ENCODE assay signal across 23 mouse cellular contexts in genomic region chr11:29815670-29816069, GRCm38 (mm10). TPM values are rescaled to one million over a fixed set of nuclear protein-coding genes. Genes with fewer than 3 reads are reported as not detected.
DNase-seq lines count a peak whose midpoint lies in the region; ATAC-seq and TF ChIP-seq lines count a peak whose summit lies in the region.
"Had no signal": no experiment of that assay in that cellular context is flagged by ENCODE, and none has a peak within 500 bp of the region (broad histone marks: within the 10 kb centered on the region; RNA-seq: fewer than 3 reads in every experiment).

No protein-coding gene starts in this region.

- H3K4me1 ChIP-seq in erythroblast, embryonic 14.5 days (ENCODE audit: control insufficient read depth) = peaks cover 65% of the 10 kb centered on the region
- peaks cover 17% of the 10 kb centered on the region for H3K4me1 ChIP-seq in heart, embryonic 12.5 days (replicated peaks)
- peaks cover 13 to 18% of the 10 kb centered on the region in 2 experiments for H3K4me1 ChIP-seq in MEL (ENCODE audit: control insufficient read depth in 1 of 2, insufficient read depth in 2 of 2, low read length in 2 of 2)
- peaks cover 24 to 26% of the 10 kb centered on the region in 2 experiments for H3K4me1 ChIP-seq in liver, embryonic 14.5 days (replicated peaks; ENCODE audit: control insufficient read depth in 2 of 2, insufficient read depth in 2 of 2, low read length in 1 of 2)
- H3K4me1 ChIP-seq: embryonic facial prominence, embryonic 12.5 days; forebrain, embryonic 13.5 days; hindbrain, embryonic 15.5 days had no signal

- no peak for TF ChIP-seq RAD21 in MEL (IDR thresholded peaks at IDR 0.05; ENCODE audit: low read depth, low read length)

- H3K27ac ChIP-seq in heart, embryonic 12.5 days (ENCODE audit: poor library complexity, severe bottlenecking) = peak overlapping the region; percentile 75
- H3K27ac ChIP-seq in MEL (ENCODE audit: control insufficient read depth, low read depth, low read length) = peak overlapping the region; percentile 49
- H3K27ac ChIP-seq in liver, embryonic 14.5 days = peak overlapping the region; percentile 99
- H3K27ac ChIP-seq: embryonic facial prominence, embryonic 12.5 days; forebrain, embryonic 13.5 days; hindbrain, embryonic 15.5 days had no signal

- no peak for TF ChIP-seq EP300 in MEL (IDR thresholded peaks at IDR 0.05; ENCODE audit: low read depth in 1 of 2, low read length in 2 of 2)
- TF ChIP-seq EP300 in liver, embryonic 14.5 days (IDR thresholded peaks at IDR 0.05; ENCODE audit: low read depth) = no peak

- H3K4me2 ChIP-seq in heart, embryonic 12.5 days = no peak overlapping the region
- peak overlapping the region; percentile 54 for H3K4me2 ChIP-seq in liver, embryonic 14.5 days (ENCODE audit: low read depth)
- H3K4me2 ChIP-seq: embryonic facial prominence, embryonic 12.5 days; forebrain, embryonic 13.5 days; hindbrain, embryonic 15.5 days had no signal

- intact Hi-C loops in heart, postnatal 14 days (cut with DNase I) = no loop called here
- intact Hi-C loops in gastrocnemius, postnatal 14 days (cut with DNase I; ENCODE audit: low total_unique reads) = no loop called here

- no peak for TF ChIP-seq CTCF in MEL (IDR thresholded peaks at IDR 0.05 in 2 of 3, conservative IDR thresholded peaks at IDR 0.05 in 1 of 3; ENCODE audit: control insufficient read depth in 1 of 3, insufficient read depth in 1 of 3, low read depth in 2 of 3, low read length in 3 of 3, poor library complexity in 1 of 3, severe bottlenecking in 1 of 3)
- TF ChIP-seq CTCF in liver, embryonic 14.5 days (IDR thresholded peaks at IDR 0.05; ENCODE audit: low read depth) = no peak

- peaks cover 3% of the 10 kb centered on the region; the same call in 1 of the 2 replicates for H3K27me3 ChIP-seq in erythroblast, embryonic 14.5 days (ENCODE audit: control insufficient read depth)
- no peaks in the 10 kb centered on the region for H3K27me3 ChIP-seq in heart, embryonic 12.5 days (replicated peaks)
- H3K27me3 ChIP-seq in MEL (ENCODE audit: control insufficient read depth in 1 of 2, insufficient read depth in 2 of 2, low read length in 2 of 2) = no peaks in the 10 kb centered on the region
- H3K27me3 ChIP-seq in liver, embryonic 14.5 days (ENCODE audit: control insufficient read depth, insufficient read depth, low read length) = no peaks in the 10 kb centered on the region
- H3K27me3 ChIP-seq: embryonic facial prominence, embryonic 12.5 days; forebrain, embryonic 13.5 days; hindbrain, embryonic 15.5 days had no signal

- H3K36me3 ChIP-seq in erythroblast, embryonic 14.5 days (ENCODE audit: control insufficient read depth) = peaks cover 2% of the 10 kb centered on the region; the same call in 1 of the 2 replicates
- H3K36me3 ChIP-seq in heart, embryonic 12.5 days = no peaks in the 10 kb centered on the region
- peaks cover 0 to 20% of the 10 kb centered on the region in 2 experiments; a peak in 2 of 4 replicates for H3K36me3 ChIP-seq in MEL (ENCODE audit: control insufficient read depth in 1 of 2, insufficient read depth in 2 of 2, low read length in 2 of 2)
- H3K36me3 ChIP-seq in liver, embryonic 14.5 days (replicated peaks; ENCODE audit: control insufficient read depth, insufficient read depth, low read depth) = no peaks in the 10 kb centered on the region
- H3K36me3 ChIP-seq: embryonic facial prominence, embryonic 12.5 days; hindbrain, embryonic 15.5 days had no signal

- H3K9me3 ChIP-seq in erythroblast, embryonic 14.5 days (ENCODE audit: control insufficient read depth, low read length) = no peaks in the 10 kb centered on the region
- no peaks in the 10 kb centered on the region for H3K9me3 ChIP-seq in heart, embryonic 12.5 days (replicated peaks)
- no peaks in the 10 kb centered on the region for H3K9me3 ChIP-seq in MEL (replicated peaks; ENCODE audit: insufficient read depth, low read length)
- no peaks in the 10 kb centered on the region for H3K9me3 ChIP-seq in liver, embryonic 14.5 days (ENCODE audit: control insufficient read depth, low read length)
- H3K9me3 ChIP-seq: embryonic facial prominence, embryonic 12.5 days; forebrain, embryonic 13.5 days; hindbrain, embryonic 15.5 days had no signal

- no peak overlapping the region for H3K9ac ChIP-seq in heart, embryonic 12.5 days
- H3K9ac ChIP-seq in MEL (ENCODE audit: control insufficient read depth, low read depth, low read length, poor library complexity, severe bottlenecking) = no peak overlapping the region
- peak overlapping the region; percentile 61 for H3K9ac ChIP-seq in liver, embryonic 14.5 days (replicated peaks)
- H3K9ac ChIP-seq: embryonic facial prominence, embryonic 12.5 days; forebrain, embryonic 13.5 days; forebrain, postnatal 0 days; hindbrain, embryonic 15.5 days had no signal

- no peak for ATAC-seq in erythroblast, adult 5-6 weeks (replicated peaks; ENCODE audit: low FRiP score, poor library complexity, severe bottlenecking)
- ATAC-seq in heart, embryonic 12.5 days (ENCODE audit: insufficient number of reproducible peaks, low FRiP score) = peak; percentile 24; the same call in 1 of the 2 replicates
- ATAC-seq in liver, embryonic 14.5 days (ENCODE audit: insufficient read depth) = peak; percentile 57
- ATAC-seq: forebrain, embryonic 13.5 days; forebrain, postnatal 0 days had no signal

- no peak for TF ChIP-seq POLR2A in MEL (IDR thresholded peaks at IDR 0.05; ENCODE audit: control insufficient read depth in 1 of 2, insufficient read depth in 1 of 2, low read depth in 1 of 2, low read length in 2 of 2, poor library complexity in 1 of 2)

- DNase-seq in heart, postnatal 14 days = no peak
- DNase-seq in MEL (ENCODE audit: low read depth, low spot score) (no peak), MN1 (ENCODE audit: low spot score) (no peak)
- no peak for DNase-seq in liver, embryonic 14.5 days (ENCODE audit: low read depth in 3 of 3, low spot score in 3 of 3)
- no peak for DNase-seq in gastrocnemius, postnatal 14 days
- DNase-seq: adrenal gland, adult 2 months; adrenal gland, postnatal 25 days; B cell, adult 2 months; cerebellum, adult 11 months; cerebellum, adult 8-10 months; cerebellum, postnatal 14 days; embryo, embryonic 11 days; forebrain, postnatal 0 days; gastrocnemius, adult 2 months; gastrocnemius, postnatal 36 days; heart, postnatal 10 days; kidney, adult 2 months had no signal

- H3K79me2 ChIP-seq in MEL (ENCODE audit: control insufficient read depth, insufficient read depth, low read length, poor library complexity) = no peaks in the 10 kb centered on the region

- peak overlapping the region; percentile 21 for H3K4me3 ChIP-seq in erythroblast, embryonic 14.5 days (replicated peaks)
- H3K4me3 ChIP-seq in heart, embryonic 12.5 days = no peak overlapping the region
- no peak overlapping the region for H3K4me3 ChIP-seq in MEL (ENCODE audit: control insufficient read depth in 1 of 2, insufficient read depth in 1 of 2, low read depth in 2 of 2, low read length in 2 of 2)
- no peak overlapping the region for H3K4me3 ChIP-seq in liver, embryonic 14.5 days (ENCODE audit: insufficient read depth in 1 of 2, low read depth in 2 of 2, low read length in 2 of 2)
- H3K4me3 ChIP-seq: embryonic facial prominence, embryonic 12.5 days; forebrain, embryonic 13.5 days; gastrocnemius, adult 2 months; hindbrain, embryonic 15.5 days had no signal

TF ChIP-seq in MEL, 35 proteins besides CTCF, POLR2A, EP300 and RAD21:
- no peak for TF ChIP-seq NELFE (IDR thresholded peaks at IDR 0.05; ENCODE audit: low read depth, low read length)
- TF ChIP-seq NRF1 (IDR thresholded peaks at IDR 0.05; ENCODE audit: insufficient read depth, low read depth, low read length, poor library complexity, severe bottlenecking) = no peak
- TF ChIP-seq BHLHE40 (IDR thresholded peaks at IDR 0.05; ENCODE audit: borderline replicate concordance, low read depth, low read length) = no peak
- TF ChIP-seq MXI1 (IDR thresholded peaks at IDR 0.05; ENCODE audit: low read depth, low read length) = no peak
TF ChIP-seq in MEL: peak in this region for 0.

RNA-seq across cellular contexts. Expression of gene 4931440F15Rik, which starts 9.8 kb away (rescaled TPM):
- not detected in 2 replicates for polyA plus RNA-seq in erythroblast, embryonic 14.5 days (2012)
- total RNA-seq in erythroblast, adult 5-6 weeks (2015; ENCODE audit: low replicate concordance) = not detected in 2 replicates
- not detected in 2 replicates for total RNA-seq in erythroblast, adult 5-6 weeks (2017; ENCODE audit: low replicate concordance)
- 0.19 and 0.39 TPM in 2 replicates for polyA plus RNA-seq in heart, embryonic 12.5 days (2016; fragmentation: Nextera tagmentation; extraction: Ambion mirVana)
- total RNA-seq in heart, postnatal 14 days (2021) = 1 to 10 TPM; 1.2 to 1.8 TPM
- total RNA-seq in MEL (2012; rRNA removed) = 0.08 and 0.13 TPM in 2 replicates
- under 1 TPM in 1 of 2 experiments, not detected in 1; 0.06 TPM for polyA plus RNA-seq in MEL (2012; ENCODE audit: insufficient read depth in 1 of 2, insufficient read length in 2 of 2, low read depth in 1 of 2, low replicate concordance in 2 of 2, missing spikeins in 1 of 2)
- 0.13 and 0.14 TPM in 2 replicates for polyA plus RNA-seq in liver, embryonic 14.5 days (2012; rRNA removed)
- polyA plus RNA-seq in liver, embryonic 14.5 days (2014; fragmentation: Nextera tagmentation; extraction: Ambion mirVana) = 0.20 and 0.25 TPM in 2 replicates
- 1 to 10 TPM; 2.1 TPM for total RNA-seq in gastrocnemius, postnatal 14 days (2021)

Comparison
In these comparisons a context has a peak if more than half of its experiments do, and no peak if none do; other contexts are left out.
1. H3K27ac ChIP-seq: peak in every context shown above with its lines; median percentile 99 in liver, embryonic 14.5 days; 75 in heart, embryonic 12.5 days; 49 in MEL.